Mouse (Mus musculus) left cerebral cortex, adult 9 months (tissue): ENCODE results near the gene Ndc80.
"Not testable (repeated sequence)": the region's sequence is repeated elsewhere in the genome, so short reads cannot be mapped to it uniquely, and the experiment has no call there.

ENCODE experiments used
- DNase-seq, 2 experiments: peaks; one replicate each; pipeline ENCODE4 v3.0.0; 2022; ENCODE audit warnings: low spot score in 2 of 2

Gene Ndc80

GRCm38 (mm10) chr17:71479381-71479901, 47.2 kb downstream of the Ndc80 start:
- DNase-seq: no peak

- DNase-seq: no peak
Observed at GRCm38 (mm10) chr17:71477481-71477880, 49.2 kb downstream of the Ndc80 start.

GRCm38 (mm10) chr17:71476346-71477020, 50.2 kb downstream of the Ndc80 start:
- DNase-seq: no peak

GRCm38 (mm10) chr17:71475705-71476089, 51.0 kb downstream of the Ndc80 start:
- DNase-seq: peak; percentile 58 to 71

- DNase-seq: peak; percentile 85 to 92
Observed at GRCm38 (mm10) chr17:71474762-71475704, 51.6 kb downstream of the Ndc80 start, which contains the start of gene Smchd1. Gene Smchd1, minus strand, starts transcription at chr17:71475343.

- DNase-seq: no peak
Observed at GRCm38 (mm10) chr17:71474128-71474527, 52.5 kb downstream of the Ndc80 start.

- DNase-seq: no peak
Observed at GRCm38 (mm10) chr17:71471261-71471660, 55.4 kb downstream of the Ndc80 start.

- DNase-seq: no peak
Observed at GRCm38 (mm10) chr17:71460312-71460711, 66.3 kb downstream of the Ndc80 start.

GRCm38 (mm10) chr17:71459818-71460217, 66.8 kb downstream of the Ndc80 start, which contains the start of gene Gm4707:
Gene Gm4707, minus strand, starts transcription at chr17:71459918.
- DNase-seq: no peak

- DNase-seq: not testable (repeated sequence)
Observed at GRCm38 (mm10) chr17:71457361-71457760, 69.3 kb downstream of the Ndc80 start.
